Mouse (Mus musculus): ENCODE measurements at regions not wholly inside any gene's neighbourhood (a gene's known extent, or its start where the extent isn't known, plus 50 kb on each side); places are given as distances from the start of the nearest gene placed in this dataset.

- no peak for TF ChIP-seq CTCF (IDR thresholded peaks at IDR 0.05)
- TF ChIP-seq EP300 (IDR thresholded peaks at IDR 0.05): no peak
Observed at GRCm38 (mm10) chr4:81724751-81725150, 282.1 kb upstream of the Mpdz start.

Measured in lung, postnatal 0 days (tissue).